Mouse (Mus musculus): ENCODE measurements around the gene Fmnl2.

The Fmnl2 gene

GRCm38 (mm10) chr2:53106056-53106455 is 248.4 kb downstream of the Fmnl2 start:
- no peak for DNase-seq (ENCODE audit: low spot score)

DNA sequence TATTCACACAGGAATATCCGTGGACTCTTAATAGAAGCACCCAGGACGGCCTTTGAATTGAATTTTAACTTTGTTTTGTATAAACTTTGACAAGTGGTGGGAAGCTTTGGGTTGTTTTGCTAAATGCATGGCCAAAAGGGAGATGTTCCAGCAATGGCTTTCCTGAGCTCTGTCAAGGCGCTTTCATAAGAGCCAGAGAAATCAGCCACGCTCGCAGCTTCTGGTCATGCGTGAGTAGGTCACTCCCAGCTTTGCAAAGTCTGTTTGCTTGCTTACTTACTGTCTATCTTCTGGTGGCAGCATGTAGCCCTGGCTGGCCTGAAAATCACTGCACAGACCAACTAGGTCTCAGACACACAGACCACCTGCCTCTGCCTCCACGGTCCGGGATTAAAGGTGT is 248.8 kb downstream of the Fmnl2 start:
- no peak for DNase-seq (ENCODE audit: low spot score)

DNA sequence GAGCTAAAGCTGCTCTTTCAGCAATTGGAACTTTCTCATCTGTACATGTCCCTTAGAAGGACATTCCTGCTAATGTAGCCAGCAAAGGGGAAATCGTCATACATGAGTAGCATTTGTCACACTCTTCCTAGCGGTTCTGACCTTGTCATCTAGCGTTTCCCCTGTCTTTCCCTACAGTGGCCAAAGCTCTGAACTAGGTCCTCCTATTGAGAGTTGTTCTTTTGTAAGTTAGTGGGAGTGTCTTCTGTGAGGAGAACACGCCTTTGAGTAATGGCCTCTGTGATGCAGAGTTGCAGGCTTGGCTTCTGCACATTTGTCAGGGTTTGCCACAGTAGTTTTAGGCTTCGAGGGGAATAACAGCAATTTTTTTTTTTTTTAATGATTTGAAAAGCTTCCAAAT is 250.9 kb downstream of the Fmnl2 start:
- DNase-seq (ENCODE audit: low spot score) = no peak

DNA sequence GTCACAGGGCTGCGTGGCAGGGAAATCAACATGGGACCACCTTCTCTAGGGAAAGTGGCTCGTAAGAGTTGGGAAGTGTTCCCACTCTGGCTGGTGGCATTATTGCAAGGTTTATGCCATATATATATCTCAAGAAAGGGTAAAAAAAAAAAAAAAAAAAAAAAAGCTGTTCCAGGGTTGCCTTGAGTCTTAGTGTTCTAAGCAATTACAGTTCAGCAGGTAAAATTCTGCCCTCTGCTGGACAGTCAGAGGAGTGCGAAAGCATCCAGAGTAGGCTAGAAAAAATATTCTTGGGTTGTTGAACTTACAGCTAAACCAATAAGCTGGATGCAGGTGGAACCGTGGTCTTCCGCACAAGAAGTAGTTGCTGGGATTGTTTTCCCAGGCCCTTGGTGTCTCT is 264.1 kb downstream of the Fmnl2 start:
- DNase-seq (ENCODE audit: low spot score) = no peak

- DNase-seq (ENCODE audit: low spot score) = no peak
Measured at GRCm38 (mm10) chr2:53125998-53126397, 268.3 kb downstream of the Fmnl2 start.

DNA sequence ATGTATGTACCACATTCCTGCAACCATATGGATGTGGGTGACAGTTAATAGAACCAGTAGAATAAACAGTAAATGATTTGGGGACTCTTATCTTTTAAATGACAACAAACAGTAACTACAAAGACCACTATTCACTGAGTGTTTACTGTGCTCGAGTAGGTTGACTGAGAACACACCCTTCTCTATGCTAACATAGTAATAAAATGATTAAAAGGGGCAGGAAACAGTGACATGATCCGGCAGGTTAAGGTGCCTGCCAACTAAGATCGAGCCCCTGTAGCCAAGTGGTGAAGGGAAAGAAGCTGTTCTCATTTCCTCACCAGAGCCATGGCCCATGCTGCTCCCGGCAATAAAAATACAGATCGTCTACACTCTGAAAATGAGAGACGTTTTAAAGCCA is 271.4 kb downstream of the Fmnl2 start:
- no peak for DNase-seq (ENCODE audit: low spot score)

DNA sequence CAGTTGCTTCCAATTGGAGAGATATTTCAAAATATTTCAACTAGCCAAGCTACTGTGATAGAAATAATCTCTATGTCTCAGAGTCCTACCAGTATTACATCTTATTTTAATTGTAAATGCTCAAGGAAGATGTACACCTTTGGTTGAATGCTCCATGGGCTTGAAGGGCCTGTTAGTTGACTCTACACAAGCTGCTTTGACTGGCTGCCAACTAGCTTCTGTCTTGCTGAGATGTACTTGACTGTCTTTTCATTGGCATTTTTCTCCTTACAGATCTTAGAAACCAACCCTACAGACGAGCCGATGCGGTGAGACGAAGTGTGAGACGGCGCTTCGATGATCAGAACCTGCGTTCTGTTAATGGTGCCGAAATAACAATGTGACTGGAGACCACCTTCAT is 273.9 kb downstream of the Fmnl2 start:
- DNase-seq (ENCODE audit: low spot score) = no peak

DNA sequence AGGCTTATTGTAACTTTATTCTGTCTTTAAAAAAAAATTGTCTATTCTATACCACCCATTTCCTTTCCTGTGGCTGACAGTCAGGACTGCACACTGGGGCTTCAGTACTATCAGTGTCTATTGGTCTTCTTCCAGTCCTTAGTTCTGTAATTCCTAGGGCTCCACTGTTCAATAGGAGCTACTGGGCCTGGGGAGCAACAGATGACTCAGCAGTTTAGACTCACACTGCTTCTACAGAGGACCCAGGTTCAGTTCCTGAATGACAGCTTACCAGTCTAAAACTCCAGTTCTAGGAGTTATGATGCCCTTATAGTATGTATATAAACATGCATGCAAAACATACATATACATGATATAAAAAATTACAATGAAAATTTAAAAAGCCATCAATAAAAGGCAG is 289.2 kb downstream of the Fmnl2 start:
- no peak for DNase-seq (ENCODE audit: low spot score)

- DNase-seq (ENCODE audit: low spot score) = no peak
Measured at GRCm38 (mm10) chr2:53173966-53174365, 316.3 kb downstream of the Fmnl2 start.

DNA sequence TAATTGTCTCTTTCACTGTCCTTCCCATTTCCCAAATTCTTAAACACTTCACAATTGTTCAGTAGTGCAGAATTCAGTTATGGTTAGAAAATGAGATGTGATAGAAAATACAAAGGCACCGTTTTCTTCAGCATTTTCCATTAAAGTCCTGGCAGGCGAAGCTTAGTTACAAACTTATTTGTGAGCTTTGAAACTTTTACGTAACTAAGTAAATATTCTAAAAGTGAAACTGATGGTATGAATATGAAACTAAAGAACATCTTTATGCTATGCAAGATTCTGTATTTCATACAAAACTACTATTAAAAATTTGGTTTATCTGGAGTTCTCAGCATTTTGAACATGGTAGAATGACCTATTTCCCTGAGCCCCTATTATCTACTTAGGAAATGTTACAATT is 321.3 kb downstream of the Fmnl2 start:
- no peak for DNase-seq (ENCODE audit: low spot score)

DNA sequence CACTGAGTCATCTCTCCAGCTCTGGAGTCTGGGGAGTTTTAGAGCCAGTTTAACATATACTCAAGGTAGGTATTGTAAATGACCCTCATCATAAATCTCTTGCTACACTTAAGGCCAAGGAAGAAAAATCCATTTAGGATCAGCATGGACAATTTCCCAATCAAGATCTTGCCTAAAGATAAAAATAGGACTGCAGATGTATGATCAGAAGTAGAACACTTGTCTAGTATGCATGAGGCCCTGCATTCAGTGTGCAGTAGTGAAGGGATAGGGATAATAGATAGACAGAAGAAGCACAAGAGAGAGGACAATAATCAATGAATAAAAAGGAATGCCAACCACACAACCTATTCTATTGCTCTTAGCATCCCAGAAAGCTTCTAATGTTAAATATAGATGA is 322.2 kb downstream of the Fmnl2 start:
- DNase-seq (ENCODE audit: low spot score) = no peak
